Mouse (Mus musculus) forebrain, embryonic 12.5 days (tissue): ENCODE data around the gene Slc6a6. TPM values are rescaled to one million over a fixed set of nuclear protein-coding genes. Genes with fewer than 3 reads are reported as not detected.

ENCODE experiments used
- polyA plus RNA-seq: library from polyadenylated mRNA; unstranded; fragments of >200 nt; fragmentation: Nextera tagmentation; extraction: Ambion mirVana; gene quantifications from 2 replicates; pipeline ENCODE4 v1.2.1, GENCODE M21; 2016

Slc6a6 gene
- polyA plus RNA-seq, 1 experiment from 2014 or later = 79.0 TPM

Other genes with a start within 250 kb of the Slc6a6 start
- gene Chchd4, start 210.5 kb upstream of the Slc6a6 start, polyA plus RNA-seq = 23.9 and 24.2 TPM in 2 replicates
- gene Tmem43, start 210.3 kb upstream of the Slc6a6 start, polyA plus RNA-seq = 60.8 and 68.8 TPM in 2 replicates
- gene Xpc, start 168.2 kb upstream of the Slc6a6 start, polyA plus RNA-seq = 24.4 and 26.7 TPM in 2 replicates
- 264 and 276 TPM in 2 replicates for gene Lsm3, start 168.1 kb upstream of the Slc6a6 start, polyA plus RNA-seq
- 1.4 and 1.9 TPM in 2 replicates for gene Grip2, start 143.2 kb downstream of the Slc6a6 start, polyA plus RNA-seq
- gene Ccdc174, start 194.0 kb downstream of the Slc6a6 start, polyA plus RNA-seq = 53.5 and 61.1 TPM in 2 replicates
- gene 4930590J08Rik, start 218.8 kb downstream of the Slc6a6 start, polyA plus RNA-seq = 0.83 and 1.2 TPM in 2 replicates